Mouse (Mus musculus) right cerebral cortex, adult 2 months (tissue): ENCODE results near the gene Prr19.
"Not testable (repeated sequence)": the region's sequence is repeated elsewhere in the genome, so short reads cannot be mapped to it uniquely, and the experiment has no call there.

Source experiments
- DNase-seq, 2 experiments: peaks; one replicate each; pipeline ENCODE4 v3.0.0; 2021 to 2022; ENCODE audit warnings: low spot score in 2 of 2

Prr19 gene

GRCm38 (mm10) chr7:25322058-25322484 is 20.9 kb downstream of the Prr19 start:
- no peak for DNase-seq

GRCm38 (mm10) chr7:25323219-25323618 is 22.0 kb downstream of the Prr19 start:
- no peak for DNase-seq

DNA sequence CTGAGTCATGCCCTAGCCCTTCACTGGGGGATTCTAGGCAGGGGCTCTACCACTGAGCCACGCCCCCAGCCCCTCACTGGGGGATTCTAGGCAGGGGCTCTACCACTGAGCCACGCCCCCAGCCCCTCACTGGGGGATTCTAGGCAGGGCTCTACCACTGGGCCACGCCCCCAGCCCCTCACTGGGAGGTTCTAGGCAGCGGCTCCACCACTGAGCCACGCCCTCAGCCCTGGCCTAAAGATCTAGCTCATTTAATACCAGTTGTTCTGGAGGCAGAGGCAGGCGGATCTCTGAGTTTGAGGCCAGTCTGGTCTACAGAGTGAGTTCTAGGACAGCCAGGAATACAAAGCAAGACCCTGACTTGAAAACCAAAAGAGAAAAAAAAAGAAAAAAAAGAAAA is 24.2 kb downstream of the Prr19 start:
- not testable (repeated sequence) for DNase-seq

GRCm38 (mm10) chr7:25326233-25326632 is 25.0 kb downstream of the Prr19 start:
- no peak for DNase-seq

- DNase-seq: peak; percentile 56 to 64
These were observed 32.5 kb downstream of the Prr19 start for GRCm38 (mm10) chr7:25333596-25334307.

- DNase-seq: no peak
These were observed 33.3 kb downstream of the Prr19 start for GRCm38 (mm10) chr7:25334472-25334871.

DNA sequence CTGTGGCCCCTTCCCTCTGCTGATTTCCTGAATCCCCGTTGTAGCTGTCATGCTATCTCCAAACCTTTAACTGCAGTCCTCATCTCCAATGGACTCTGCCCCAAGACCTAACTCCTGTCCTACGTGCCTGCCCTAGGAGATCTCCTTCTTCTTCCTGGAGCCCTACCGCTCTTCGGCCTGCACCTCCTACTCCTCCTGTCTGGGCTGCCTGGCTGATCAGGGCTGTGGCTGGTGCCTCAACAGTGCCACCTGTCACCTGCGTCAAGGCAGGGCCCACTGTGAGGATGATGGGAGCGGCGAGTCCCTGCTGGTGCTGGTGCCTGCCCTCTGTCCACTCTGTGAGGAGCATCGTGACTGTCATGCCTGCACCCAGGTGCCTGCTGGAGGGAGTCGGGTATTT is 38.1 kb downstream of the Prr19 start:
- DNase-seq: no peak

GRCm38 (mm10) chr7:25341000-25341784 is 40.0 kb downstream of the Prr19 start:
- DNase-seq: peak; percentile 60 to 62

DNA sequence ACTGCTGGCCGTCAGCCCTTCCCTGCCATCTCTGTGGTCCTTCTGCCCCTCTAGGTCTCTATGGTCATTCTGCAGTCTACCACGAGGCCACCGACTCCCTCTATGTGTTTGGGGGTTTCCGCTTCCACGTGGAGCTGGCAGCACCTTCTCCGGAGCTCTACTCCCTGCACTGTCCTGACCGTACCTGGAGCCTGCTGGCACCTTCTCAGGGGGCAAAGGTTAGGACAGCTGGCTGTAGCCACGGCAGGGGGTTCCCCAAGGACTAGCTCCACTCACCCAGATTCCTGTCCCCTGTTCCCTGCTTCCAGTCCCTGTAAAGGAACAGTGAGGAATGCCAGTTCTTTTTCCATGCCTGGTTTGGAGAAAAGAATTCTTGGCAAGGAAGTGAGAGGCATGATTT is 47.6 kb downstream of the Prr19 start:
- no peak for DNase-seq
